Comparison of ENCODE assay signal across 13 mouse cellular contexts in the genomic region with DNA sequence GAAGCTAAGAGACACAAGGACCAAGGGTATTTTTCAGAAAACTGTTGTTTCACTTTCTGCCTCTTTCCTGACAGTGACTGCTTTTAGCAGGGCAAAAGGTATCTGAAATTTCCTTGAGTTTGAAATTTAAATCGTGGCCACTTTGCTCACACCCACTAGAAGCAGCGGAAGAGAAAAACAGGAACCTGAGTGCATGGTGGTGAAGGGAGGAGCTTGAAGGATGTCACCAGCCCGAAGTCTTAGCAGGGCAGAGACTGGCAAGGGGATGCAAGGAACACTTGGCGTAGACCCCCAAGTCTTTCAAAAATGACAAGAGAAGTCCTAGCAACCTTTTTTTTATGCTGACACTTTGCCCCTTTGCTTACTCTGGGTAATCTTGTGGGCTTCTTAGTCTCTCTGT.
"Had no signal": no experiment of that assay in that cellular context is flagged by ENCODE, and none has a peak within 500 bp of the region (broad histone marks: within the 10 kb centered on the region; RNA-seq: fewer than 3 reads in every experiment).

No protein-coding gene starts in this region.

- H3K36me3 ChIP-seq: limb, embryonic 10.5 days; liver, embryonic 15.5 days; midbrain, embryonic 15.5 days had no signal

- DNase-seq: kidney, adult 9 months; kidney, postnatal 36 days; layer of hippocampus, adult 9-11 months; lung, adult 2 months; lung, postnatal 36 days; right cerebral cortex, postnatal 4 days; thymus, postnatal 14 days had no signal

- H3K27me3 ChIP-seq: liver, embryonic 15.5 days; megakaryocyte, embryonic 14.5 days; midbrain, embryonic 15.5 days had no signal

- ATAC-seq: intestine, postnatal 0 days; lung, postnatal 0 days; midbrain, embryonic 15.5 days had no signal
